Mouse (Mus musculus) C2C12 (cell line): ENCODE data around the gene Mroh2b.

ENCODE experiments used
- CEBPB ChIP-seq: IDR thresholded peaks from one replicate; pipeline ENCODE4 v1.6.1; 2011; ENCODE audit warnings: low read depth, mild to moderate bottlenecking, control low read depth, moderate library complexity
- CTCF ChIP-seq: IDR thresholded peaks from one replicate; pipeline ENCODE4 v1.5.1; 2011; ENCODE audit not compliant: control insufficient read depth, insufficient read depth, insufficient read length
- FOSL1 ChIP-seq: IDR thresholded peaks from one replicate; pipeline ENCODE4 v1.8.0; 2011; ENCODE audit warnings: mild to moderate bottlenecking, low read length; ENCODE audit not compliant: poor library complexity, insufficient read depth, severe bottlenecking
- MAX ChIP-seq: IDR thresholded peaks from one replicate; pipeline ENCODE4 v1.6.1; 2011; ENCODE audit warnings: mild to moderate bottlenecking, control low read depth
- MYOD1 ChIP-seq: IDR thresholded peaks from one replicate; pipeline ENCODE4 v1.6.1; 2011; ENCODE audit warnings: low read depth; ENCODE audit not compliant: control insufficient read depth, insufficient read length
- MYOG ChIP-seq: IDR thresholded peaks from one replicate; pipeline ENCODE4 v1.6.1; 2011; ENCODE audit not compliant: control insufficient read depth, insufficient read length; ENCODE audit errors: extremely low read depth
- USF1 ChIP-seq: IDR thresholded peaks from one replicate; pipeline ENCODE4 v1.6.1; 2011; ENCODE audit warnings: low read depth, mild to moderate bottlenecking, control low read depth, moderate library complexity

- no peak for TF ChIP-seq CTCF
- TF ChIP-seq MYOD1 = no peak
- TF ChIP-seq MAX = no peak
- no peak for TF ChIP-seq MYOG
- no peak for TF ChIP-seq USF1
- no peak for TF ChIP-seq FOSL1
- no peak for TF ChIP-seq CEBPB
These were observed 3.6 kb upstream of the Mroh2b start for GRCm38 (mm10) chr15:4894962-4895361.
